Mouse (Mus musculus): ENCODE data around the gene Alox5. TPM values are rescaled to one million over a fixed set of nuclear protein-coding genes. Genes with fewer than 3 reads are reported as not detected.

Gene Alox5
- polyA plus RNA-seq, 1 experiment from 2014 or later = 1.1 TPM

- Histone ChIP-seq H3K36me3 (peaks cover 24% of the 10 kb centered on the region), H3K4me3 (no peak overlapping the region), H3K27ac (replicated peaks) (no peak overlapping the region), H3K27me3 (ENCODE audit: low read depth, poor library complexity, severe bottlenecking) (no peaks in the 10 kb centered on the region), H3K4me1 (no peaks in the 10 kb centered on the region; the same call in 1 of the 2 replicates), H3K9me3 (replicated peaks) (no peaks in the 10 kb centered on the region)
- DNase-seq (ENCODE audit: low spot score) = no peak
- 93% methylated on average over 14 of the region's 14 CpGs for WGBS
Measured at GRCm38 (mm10) chr6:116412546-116413325, 48.2 kb downstream of the Alox5 start.

DNA sequence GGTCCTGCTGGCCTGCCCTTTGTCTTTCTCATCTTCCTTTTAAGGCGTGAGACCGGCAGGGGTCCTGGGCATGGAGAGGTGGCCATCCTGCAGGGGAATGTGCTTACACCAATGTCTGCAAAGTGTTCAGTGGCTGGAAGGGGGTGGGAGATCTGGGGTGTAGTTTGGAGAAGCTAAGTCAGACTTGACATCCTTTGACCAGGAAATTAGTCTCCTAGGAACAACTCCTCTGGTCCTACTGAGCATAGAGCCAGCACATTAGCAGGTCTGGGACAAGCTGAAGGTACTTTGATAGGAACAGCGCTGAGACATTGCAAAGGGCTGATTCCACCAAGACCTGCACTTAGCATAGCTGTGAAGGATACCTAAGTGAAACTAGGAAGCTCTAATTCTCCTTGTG, 49.3 kb downstream of the Alox5 start:
- 69% methylated on average over 3 of the region's 3 CpGs for WGBS
- Histone ChIP-seq H3K27me3 (ENCODE audit: low read depth, poor library complexity, severe bottlenecking) (no peaks in the 10 kb centered on the region), H3K9me3 (replicated peaks) (no peaks in the 10 kb centered on the region), H3K27ac (replicated peaks) (no peak overlapping the region), H3K4me3 (no peak overlapping the region), H3K36me3 (peaks cover 27% of the 10 kb centered on the region), H3K4me1 (peaks cover under 1% of the 10 kb centered on the region; the same call in 1 of the 2 replicates)
- no peak for DNase-seq (ENCODE audit: low spot score)

GRCm38 (mm10) chr6:116410436-116410835, 50.5 kb downstream of the Alox5 start:
- DNase-seq (ENCODE audit: low spot score) = no peak
- Histone ChIP-seq H3K9me3 (replicated peaks) (no peaks in the 10 kb centered on the region), H3K4me3 (no peak overlapping the region), H3K27me3 (ENCODE audit: low read depth, poor library complexity, severe bottlenecking) (no peaks in the 10 kb centered on the region), H3K4me1 (peaks cover 13% of the 10 kb centered on the region), H3K27ac (replicated peaks) (no peak overlapping the region), H3K36me3 (peaks cover 27% of the 10 kb centered on the region)
- 95% methylated on average over 10 of the region's 10 CpGs for WGBS

- H3K4me1 ChIP-seq = peaks cover 34% of the 10 kb centered on the region
- no peak overlapping the region for H3K4me3 ChIP-seq
- peak overlapping the region; percentile 33 for H3K27ac ChIP-seq (replicated peaks)
- no peaks in the 10 kb centered on the region for H3K9me3 ChIP-seq (replicated peaks)
- no peaks in the 10 kb centered on the region for H3K27me3 ChIP-seq (ENCODE audit: low read depth, poor library complexity, severe bottlenecking)
- no peak for DNase-seq (ENCODE audit: low spot score)
- H3K36me3 ChIP-seq = peaks cover 27% of the 10 kb centered on the region
- WGBS = 95% methylated on average over 6 of the region's 6 CpGs
Measured at GRCm38 (mm10) chr6:116407956-116408657, 52.9 kb downstream of the Alox5 start.

DNA sequence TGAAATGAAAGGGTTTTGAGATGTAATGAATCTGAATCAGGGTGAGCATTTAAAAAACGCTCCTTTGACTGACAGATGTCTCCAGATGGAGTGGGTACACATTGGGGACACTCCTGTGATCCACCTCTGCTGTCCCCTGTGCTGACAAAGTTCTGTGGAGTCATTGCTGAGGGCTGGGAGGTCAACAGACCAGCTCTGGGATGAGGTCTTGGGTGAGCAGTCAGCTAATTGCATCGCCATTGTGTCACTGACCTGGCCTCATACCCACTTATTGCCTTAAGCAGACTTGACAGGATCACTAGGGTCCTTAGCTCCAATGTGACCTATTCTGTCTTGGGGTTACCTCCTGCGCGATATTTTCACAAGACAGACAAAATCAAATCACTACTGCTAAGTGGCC, 53.8 kb downstream of the Alox5 start:
- Histone ChIP-seq H3K9me3 (replicated peaks) (no peaks in the 10 kb centered on the region), H3K4me1 (peaks cover 34% of the 10 kb centered on the region), H3K27ac (replicated peaks) (no peak overlapping the region), H3K36me3 (peaks cover 19% of the 10 kb centered on the region), H3K27me3 (ENCODE audit: low read depth, poor library complexity, severe bottlenecking) (no peaks in the 10 kb centered on the region), H3K4me3 (no peak overlapping the region)
- 88% methylated on average over 4 of the region's 4 CpGs for WGBS
- DNase-seq (ENCODE audit: low spot score) = no peak

GRCm38 (mm10) chr6:116406680-116407079, 54.3 kb downstream of the Alox5 start:
- H3K27ac ChIP-seq (replicated peaks) = peak overlapping the region; percentile 70
- H3K4me1 ChIP-seq = peaks cover 34% of the 10 kb centered on the region
- no peaks in the 10 kb centered on the region for H3K9me3 ChIP-seq (replicated peaks)
- H3K4me3 ChIP-seq = no peak overlapping the region
- peaks cover 22% of the 10 kb centered on the region for H3K36me3 ChIP-seq
- H3K27me3 ChIP-seq (ENCODE audit: low read depth, poor library complexity, severe bottlenecking) = no peaks in the 10 kb centered on the region
- DNase-seq (ENCODE audit: low spot score) = no peak
- WGBS = 83% methylated on average over 5 of the region's 5 CpGs

GRCm38 (mm10) chr6:116406152-116406551, 54.8 kb downstream of the Alox5 start:
- Histone ChIP-seq H3K36me3 (peaks cover 24% of the 10 kb centered on the region), H3K9me3 (replicated peaks) (no peaks in the 10 kb centered on the region), H3K27ac (replicated peaks) (peak overlapping the region; percentile 84), H3K27me3 (ENCODE audit: low read depth, poor library complexity, severe bottlenecking) (no peaks in the 10 kb centered on the region), H3K4me1 (peaks cover 34% of the 10 kb centered on the region), H3K4me3 (no peak overlapping the region)
- DNase-seq (ENCODE audit: low spot score) = no peak
- WGBS = 80% methylated on average over 2 of the region's 2 CpGs

DNA sequence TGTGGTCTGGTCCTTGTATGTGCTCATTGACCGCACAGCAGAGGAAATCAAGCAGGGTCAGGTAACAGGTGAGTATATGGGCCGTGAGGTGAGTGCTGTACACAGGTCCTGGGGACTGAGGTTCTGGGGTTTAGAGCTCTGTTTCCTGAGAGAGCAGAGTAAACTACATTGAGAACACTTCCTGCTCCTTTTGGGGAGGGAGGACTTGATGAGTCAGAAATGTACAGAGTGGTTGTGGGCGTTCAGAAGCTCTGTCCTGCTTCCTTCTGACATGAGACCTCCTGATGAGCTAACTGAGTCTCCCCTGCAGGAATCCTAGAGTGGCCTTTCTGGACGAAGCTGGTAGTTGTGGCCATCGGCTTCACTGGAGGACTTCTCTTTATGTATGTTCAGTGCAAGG, 55.3 kb downstream of the Alox5 start:
- DNase-seq (ENCODE audit: low spot score) = no peak
- Histone ChIP-seq H3K27me3 (ENCODE audit: low read depth, poor library complexity, severe bottlenecking) (no peaks in the 10 kb centered on the region), H3K9me3 (replicated peaks) (no peaks in the 10 kb centered on the region), H3K36me3 (peaks cover 20% of the 10 kb centered on the region), H3K4me3 (no peak overlapping the region), H3K4me1 (peaks cover 34% of the 10 kb centered on the region), H3K27ac (replicated peaks) (peak overlapping the region; percentile 84)
- 77% methylated on average over 5 of the region's 5 CpGs for WGBS

GRCm38 (mm10) chr6:116405243-116405642, 55.7 kb downstream of the Alox5 start:
- Histone ChIP-seq H3K27ac (replicated peaks) (peak overlapping the region; percentile 84), H3K36me3 (peaks cover 15% of the 10 kb centered on the region), H3K9me3 (replicated peaks) (no peaks in the 10 kb centered on the region), H3K4me1 (peaks cover 34% of the 10 kb centered on the region), H3K27me3 (ENCODE audit: low read depth, poor library complexity, severe bottlenecking) (no peaks in the 10 kb centered on the region), H3K4me3 (no peak overlapping the region)
- peak; percentile 70 for DNase-seq (ENCODE audit: low spot score)
- 43% methylated on average over 9 of the region's 9 CpGs for WGBS

DNA sequence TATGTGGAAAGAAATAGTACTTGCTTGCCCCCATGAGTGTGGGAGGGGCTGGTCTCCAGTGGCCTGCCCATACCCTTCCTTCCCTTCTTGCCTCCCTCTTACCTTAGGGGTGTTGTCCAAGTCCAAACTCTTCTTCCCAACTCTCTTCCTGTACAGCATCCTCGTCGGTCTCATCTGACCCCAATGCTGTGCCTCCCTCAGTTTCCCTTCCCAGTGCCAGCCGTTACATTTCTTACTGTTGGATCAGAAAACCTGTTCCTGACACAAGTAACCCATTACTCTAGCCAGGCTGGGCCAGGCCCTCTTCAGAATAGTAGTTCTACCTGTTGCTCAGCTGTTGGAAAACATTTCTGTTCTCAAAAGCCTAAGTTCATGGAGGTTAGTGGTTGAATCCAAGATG, 58.6 kb downstream of the Alox5 start:
- Histone ChIP-seq H3K27ac (replicated peaks) (no peak overlapping the region), H3K36me3 (peaks cover 5% of the 10 kb centered on the region), H3K4me3 (no peak overlapping the region), H3K4me1 (peaks cover 46% of the 10 kb centered on the region), H3K27me3 (ENCODE audit: low read depth, poor library complexity, severe bottlenecking) (no peaks in the 10 kb centered on the region), H3K9me3 (replicated peaks) (no peaks in the 10 kb centered on the region)
- DNase-seq (ENCODE audit: low spot score) = no peak
- 93% methylated on average over 3 of the region's 3 CpGs for WGBS

- 97% methylated on average over 12 of the region's 12 CpGs for WGBS
- Histone ChIP-seq H3K9me3 (replicated peaks) (no peaks in the 10 kb centered on the region), H3K27ac (replicated peaks) (no peak overlapping the region), H3K27me3 (ENCODE audit: low read depth, poor library complexity, severe bottlenecking) (no peaks in the 10 kb centered on the region), H3K4me1 (peaks cover 51% of the 10 kb centered on the region), H3K4me3 (no peak overlapping the region), H3K36me3 (peaks cover 5% of the 10 kb centered on the region)
- no peak for DNase-seq (ENCODE audit: low spot score)
Measured at GRCm38 (mm10) chr6:116401746-116402423, 59.1 kb downstream of the Alox5 start.

DNA sequence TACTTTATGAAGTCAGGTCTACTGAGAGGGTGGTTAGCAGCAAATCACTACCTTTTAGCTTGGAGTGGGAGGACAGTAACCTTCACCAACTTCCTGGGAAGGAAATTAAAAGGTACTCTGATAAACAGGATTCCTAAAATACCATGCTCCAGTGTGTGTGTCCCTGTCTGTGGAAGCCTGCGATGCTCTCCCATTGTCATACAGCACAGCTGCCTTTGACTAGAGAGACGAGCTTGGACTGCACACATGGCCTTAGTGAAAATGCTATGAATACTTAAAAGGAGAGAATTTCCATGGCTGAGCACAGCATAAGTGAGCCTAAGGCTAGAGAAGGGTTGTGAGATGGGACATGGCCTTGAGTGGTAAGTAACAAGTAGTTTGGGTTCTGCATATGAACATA, 62.8 kb downstream of the Alox5 start:
- Histone ChIP-seq H3K9me3 (replicated peaks) (no peaks in the 10 kb centered on the region), H3K27me3 (ENCODE audit: low read depth, poor library complexity, severe bottlenecking) (no peaks in the 10 kb centered on the region), H3K4me3 (no peak overlapping the region), H3K27ac (replicated peaks) (peak overlapping the region; percentile 81), H3K36me3 (peaks cover 5% of the 10 kb centered on the region), H3K4me1 (peaks cover 24% of the 10 kb centered on the region)
- WGBS = 59% methylated on average over 2 of the region's 2 CpGs
- no peak for DNase-seq (ENCODE audit: low spot score)

GRCm38 (mm10) chr6:116397621-116398020, 63.4 kb downstream of the Alox5 start:
- DNase-seq (ENCODE audit: low spot score) = peak; percentile 43
- H3K4me1 ChIP-seq = peaks cover 24% of the 10 kb centered on the region
- no peak overlapping the region for H3K4me3 ChIP-seq
- H3K9me3 ChIP-seq (replicated peaks) = no peaks in the 10 kb centered on the region
- H3K27ac ChIP-seq (replicated peaks) = peak overlapping the region; percentile 81
- H3K36me3 ChIP-seq = peaks cover 5% of the 10 kb centered on the region
- WGBS = 30% methylated on average over 6 of the region's 6 CpGs
- H3K27me3 ChIP-seq (ENCODE audit: low read depth, poor library complexity, severe bottlenecking) = no peaks in the 10 kb centered on the region
